Mouse (Mus musculus) Patski (cell line): ENCODE data around the gene Gm12185. TPM values are rescaled to one million over a fixed set of nuclear protein-coding genes. Genes with fewer than 3 reads are reported as not detected.
"Not testable (repeated sequence)": the region's sequence is repeated elsewhere in the genome, so short reads cannot be mapped to it uniquely, and the experiment has no call there.

ENCODE experiments used
- ATAC-seq: fragments of 100-300 bp; one replicate; pipeline ENCODE4 v1.8.0; 2021
- CTCF ChIA-PET: fragments of 350-600 bp; sonication (Branson Sonifier 250); formaldehyde crosslinking; loops from one replicate; lab custom pipeline; 2022; ENCODE audit warnings: inconsistent platforms; lab: Charles Lee
- POLR2A ChIA-PET: fragments of 350-600 bp; sonication (Branson Sonifier 250); formaldehyde crosslinking; loops from one replicate; lab custom pipeline; 2022; ENCODE audit warnings: antibody characterized with exemption, inconsistent platforms; lab: Charles Lee
- DNase-seq: peaks from one replicate; pipeline ENCODE4 v3.0.0-alpha.2; 2011; ENCODE audit warnings: low read depth, low spot score
- H3K27me3 ChIP-seq: fragments of 371-371 bp; one replicate; pipeline ENCODE4 v1.5.1; 2021
- CTCF ChIP-seq: fragments of 100-300 bp; IDR thresholded peaks from one replicate; pipeline ENCODE4 v1.5.1; 2021
- in situ Hi-C: fragments of 300-500 bp; cut with MboI; formaldehyde crosslinking; loops from 3 replicates; pipeline ENCODE4 v1.11.1; 2018; ENCODE audit warnings: low pct_unique_long_range_greater_than_20kb, mixed read lengths
- polyA plus RNA-seq: library from polyadenylated mRNA; unstranded; gene quantifications from one replicate; pipeline ENCODE4 v1.2.3, GENCODE M21; 2021

Gm12185 gene
- polyA plus RNA-seq, 1 experiment from 2014 or later: 0.68 TPM

DNA sequence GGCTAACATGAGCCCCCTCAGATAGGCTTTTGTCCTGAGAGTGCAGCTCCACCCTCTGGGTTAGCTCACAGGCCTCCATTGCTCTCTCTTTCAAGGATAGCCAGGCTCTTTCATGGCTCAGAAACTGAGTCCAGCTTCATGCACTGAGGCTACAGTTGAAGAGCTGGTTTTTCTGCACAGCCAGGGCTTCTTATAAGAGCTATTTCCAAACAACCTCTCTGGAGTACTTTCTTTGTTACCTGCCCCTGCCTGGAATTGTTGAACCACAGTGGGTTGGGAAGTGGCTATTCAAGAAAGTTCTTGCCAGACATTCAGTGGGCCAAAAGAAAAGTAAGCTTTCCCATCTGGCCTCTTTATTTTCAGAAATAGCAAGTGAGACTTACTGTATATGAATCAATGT, 52.7 kb downstream of the Gm12185 start:
- CTCF ChIA-PET, DNase-seq, POLR2A ChIA-PET, in situ Hi-C loops, ATAC-seq, H3K27me3 ChIP-seq: not testable (repeated sequence)

- ATAC-seq, POLR2A ChIA-PET, H3K27me3 ChIP-seq, DNase-seq, CTCF ChIA-PET, in situ Hi-C loops: not testable (repeated sequence)
Measured at GRCm38 (mm10) chr11:48935291-48935690, 56.7 kb downstream of the Gm12185 start.

DNA sequence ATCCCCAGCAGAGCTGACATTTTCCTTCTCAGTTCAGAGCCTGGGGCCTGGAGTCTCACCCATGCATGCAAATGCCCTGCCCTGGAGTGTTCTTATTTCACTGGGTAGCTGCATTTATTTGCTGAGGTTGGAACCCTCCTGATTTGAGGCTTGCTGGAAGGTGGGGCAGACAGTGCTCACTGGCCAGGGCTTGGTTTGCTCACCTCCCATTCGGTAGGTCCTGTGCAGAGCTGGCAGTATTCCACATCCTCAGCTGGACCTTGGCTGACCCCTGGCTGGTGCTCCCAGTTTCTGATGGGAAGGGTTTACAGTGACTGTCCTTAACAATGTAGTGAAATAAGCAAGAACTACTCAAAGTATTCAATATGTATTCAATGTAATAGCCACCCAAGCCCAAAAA, 58.1 kb downstream of the Gm12185 start:
- POLR2A ChIA-PET, CTCF ChIA-PET, ATAC-seq, H3K27me3 ChIP-seq, in situ Hi-C loops, DNase-seq: not testable (repeated sequence)

DNA sequence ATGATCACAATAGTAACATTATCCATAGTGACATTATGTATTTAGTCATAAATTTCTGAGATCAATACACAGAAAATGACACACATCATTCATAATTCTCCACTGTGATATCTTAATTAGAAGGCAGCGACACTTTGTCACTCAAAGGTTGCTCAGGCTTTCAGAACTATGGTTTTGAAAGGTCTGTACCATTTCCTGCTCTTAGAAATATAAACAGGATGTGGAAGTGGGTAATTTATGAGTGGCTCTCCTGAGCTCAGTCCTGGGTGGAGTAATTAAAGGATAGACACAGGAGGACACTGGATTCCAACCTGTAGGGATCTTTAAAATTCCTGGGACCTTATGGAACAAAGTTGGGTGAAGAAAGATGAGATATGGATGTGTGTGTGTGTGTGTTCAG, 58.6 kb downstream of the Gm12185 start:
- H3K27me3 ChIP-seq, in situ Hi-C loops, DNase-seq, ATAC-seq, POLR2A ChIA-PET, CTCF ChIA-PET: not testable (repeated sequence)

DNA sequence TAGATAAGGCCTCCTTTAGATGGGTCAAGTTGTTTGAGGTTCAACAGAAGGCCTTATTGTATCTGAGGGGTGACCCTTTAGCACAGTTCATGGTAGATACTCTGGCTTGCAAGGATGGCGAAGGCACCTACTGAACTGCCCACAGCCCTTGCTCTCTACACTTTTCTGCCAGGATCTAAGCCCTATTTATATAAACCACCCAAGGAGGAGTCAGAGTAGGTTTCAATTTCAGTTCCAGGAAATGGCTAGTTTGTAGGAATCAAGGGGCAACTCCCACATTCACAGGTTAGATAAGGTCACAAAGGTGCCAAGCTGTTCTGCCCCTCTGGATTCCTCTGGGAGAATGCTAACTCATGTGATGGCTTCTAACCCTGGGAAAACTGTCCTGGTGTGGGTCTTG, 64.0 kb downstream of the Gm12185 start:
- DNase-seq, CTCF ChIA-PET, POLR2A ChIA-PET, ATAC-seq, H3K27me3 ChIP-seq: not testable (repeated sequence)
- in situ Hi-C loops: loop anchor here (10.0 kb wide), 1 partner anchor 67 kb away; the partner anchor contains the start of genes Gm12185 and Tgtp1

GRCm38 (mm10) chr11:48926437-48926836, 65.6 kb downstream of the Gm12185 start:
- ATAC-seq, CTCF ChIA-PET, H3K27me3 ChIP-seq, DNase-seq, POLR2A ChIA-PET: not testable (repeated sequence)
- in situ Hi-C loops: loop anchor here (10.0 kb wide), 1 partner anchor 68 kb away; the partner anchor contains the start of genes Gm12185 and Tgtp1

DNA sequence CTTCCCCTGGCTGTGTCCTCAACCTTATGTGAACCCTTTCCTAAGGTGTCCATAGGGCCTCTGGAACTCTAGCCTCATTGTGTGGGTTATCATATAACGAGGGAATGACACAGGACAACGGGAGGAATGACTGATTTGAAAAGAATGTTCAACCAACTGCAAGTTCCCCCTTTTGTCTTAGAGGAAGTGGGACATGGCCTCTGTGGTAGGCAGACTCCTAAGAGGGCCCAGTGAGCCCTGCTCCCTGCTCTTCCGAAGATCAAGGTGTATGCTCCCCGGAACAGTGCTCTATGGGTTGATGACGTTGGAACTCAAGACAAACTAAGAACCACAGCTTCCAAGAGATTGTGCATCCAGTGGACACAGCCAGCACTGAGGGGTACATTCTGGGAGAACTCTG, 68.2 kb downstream of the Gm12185 start:
- CTCF ChIA-PET, POLR2A ChIA-PET, DNase-seq, H3K27me3 ChIP-seq, ATAC-seq: not testable (repeated sequence)
- in situ Hi-C loops: loop anchor here (5.0 to 10.0 kb wide), 2 partner anchors 71 to 158 kb away; partner anchors contain the start of genes Gm12185 and Tgtp1

DNA sequence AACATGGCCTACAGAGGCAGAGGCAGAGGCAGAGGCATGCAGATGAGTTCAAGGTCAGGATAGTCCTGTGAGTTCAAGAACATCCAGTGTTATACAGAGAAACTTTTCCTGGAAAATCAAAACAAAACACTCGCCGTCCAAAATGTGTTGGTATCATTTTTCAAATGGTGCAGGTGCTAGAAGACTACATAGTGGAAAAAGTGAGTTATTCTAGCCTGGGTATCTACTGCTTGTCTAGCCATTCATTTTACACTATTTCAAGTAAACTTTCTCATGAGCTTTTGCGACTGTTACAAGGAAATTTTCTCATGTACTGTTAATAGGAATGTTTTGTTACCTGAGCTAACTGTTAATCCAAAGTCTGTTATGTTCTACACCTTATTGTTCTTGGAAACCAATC, 73.6 kb downstream of the Gm12185 start:
- CTCF ChIA-PET: interaction anchor here (1.7 kb wide), 1 partner anchor 160 kb away, joined by 6 read pairs; no protein-coding TSS in a partner anchor
- POLR2A ChIA-PET: no interaction called here
- no peak for ATAC-seq

GRCm38 (mm10) chr11:48913611-48914010, 78.4 kb downstream of the Gm12185 start:
- no peaks in the 10 kb centered on the region for H3K27me3 ChIP-seq
- CTCF ChIA-PET: no interaction called here

More for the DNA sequence above, 73.6 kb downstream of the Gm12185 start:
- in situ Hi-C loops: no loop called here
- H3K27me3 ChIP-seq: no peaks in the 10 kb centered on the region
- TF ChIP-seq CTCF: no peak
- no peak for DNase-seq

GRCm38 (mm10) chr11:48908459-48908858, 83.6 kb downstream of the Gm12185 start:
- no peaks in the 10 kb centered on the region for H3K27me3 ChIP-seq
- ChIA-PET POLR2A (no interaction called here), CTCF (no interaction called here)
- TF ChIP-seq CTCF: no peak
- in situ Hi-C loops: no loop called here
- DNase-seq (no peak), ATAC-seq (no peak)

More at GRCm38 (mm10) chr11:48913611-48914010, 78.4 kb downstream of the Gm12185 start:
- ATAC-seq (no peak), DNase-seq (no peak)
- in situ Hi-C loops: no loop called here
- POLR2A ChIA-PET: no interaction called here
- TF ChIP-seq CTCF: no peak

DNA sequence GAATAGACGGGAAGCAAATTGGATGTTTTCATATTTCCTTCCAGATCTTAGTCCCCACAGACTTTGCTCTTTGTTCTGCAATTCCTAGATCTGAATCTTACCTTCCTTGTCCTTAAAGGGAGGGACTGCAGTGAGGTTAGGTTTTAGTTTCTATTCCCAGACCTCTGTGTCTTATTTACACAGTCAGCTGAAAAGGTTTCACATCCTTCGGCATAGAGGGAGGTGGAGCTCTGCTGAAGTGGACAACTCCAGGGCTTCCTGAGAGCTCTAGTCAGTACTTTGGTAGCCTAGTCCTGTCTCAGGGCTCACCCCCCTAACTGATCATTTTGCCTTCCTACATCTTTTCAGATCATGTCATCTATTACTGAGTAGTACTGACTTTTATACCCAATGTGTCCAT, 90.0 kb downstream of the Gm12185 start, which contains the start of gene Gm5431:
Gm5431 (minus strand) TSS at position 194 of the 400 bp plus-strand sequence.
- CTCF ChIA-PET: no interaction called here
- no peak for ATAC-seq
- POLR2A ChIA-PET: no interaction called here
- in situ Hi-C loops: no loop called here
- no peak for DNase-seq
- TF ChIP-seq CTCF: no peak
- no peaks in the 10 kb centered on the region for H3K27me3 ChIP-seq

GRCm38 (mm10) chr11:48901567-48901930, 90.5 kb downstream of the Gm12185 start:
- CTCF ChIA-PET, POLR2A ChIA-PET, DNase-seq, in situ Hi-C loops, ATAC-seq, H3K27me3 ChIP-seq: not testable (repeated sequence)

- CTCF ChIA-PET, ATAC-seq, in situ Hi-C loops, DNase-seq, POLR2A ChIA-PET, H3K27me3 ChIP-seq: not testable (repeated sequence)
Measured at GRCm38 (mm10) chr11:48900654-48901566, 91.1 kb downstream of the Gm12185 start.
